Mouse (Mus musculus) small intestine, adult 2 months (tissue): Measurements from ENCODE around the gene Gm19402.

Experiments
- CTCF ChIP-seq: fragments of 200-500 bp; IDR thresholded peaks from 2 replicates; pipeline ENCODE4 v1.5.1; 2012; ENCODE audit warnings: low read depth, mild to moderate bottlenecking, control low read depth, inconsistent platforms, low read length, moderate library complexity, mixed read lengths; ENCODE audit not compliant: insufficient replicate concordance, insufficient read length; ENCODE audit errors: extremely low read depth
- POLR2A ChIP-seq: fragments of 200-500 bp; IDR thresholded peaks from 2 replicates; pipeline ENCODE4 v1.6.1; 2012; ENCODE audit warnings: low read depth, mild to moderate bottlenecking, control low read depth, inconsistent platforms, low read length, moderate library complexity

GRCm38 (mm10) chr10:77709831-77710230 is 19.3 kb upstream of the Gm19402 start:
- no peak for TF ChIP-seq CTCF
- no peak for TF ChIP-seq POLR2A
